Mouse (Mus musculus): Measurements from ENCODE around the gene Dhodh.

Gene Dhodh

GRCm38 (mm10) chr8:109585652-109586051, 22.8 kb downstream of the Dhodh start:
- peak; percentile 76 for DNase-seq (ENCODE audit: low read depth)

- no peak for DNase-seq (ENCODE audit: low read depth)
These were observed 23.6 kb downstream of the Dhodh start for GRCm38 (mm10) chr8:109584830-109585229.

- no peak for DNase-seq (ENCODE audit: low read depth)
These were observed 24.2 kb downstream of the Dhodh start for GRCm38 (mm10) chr8:109584293-109584692.

DNA sequence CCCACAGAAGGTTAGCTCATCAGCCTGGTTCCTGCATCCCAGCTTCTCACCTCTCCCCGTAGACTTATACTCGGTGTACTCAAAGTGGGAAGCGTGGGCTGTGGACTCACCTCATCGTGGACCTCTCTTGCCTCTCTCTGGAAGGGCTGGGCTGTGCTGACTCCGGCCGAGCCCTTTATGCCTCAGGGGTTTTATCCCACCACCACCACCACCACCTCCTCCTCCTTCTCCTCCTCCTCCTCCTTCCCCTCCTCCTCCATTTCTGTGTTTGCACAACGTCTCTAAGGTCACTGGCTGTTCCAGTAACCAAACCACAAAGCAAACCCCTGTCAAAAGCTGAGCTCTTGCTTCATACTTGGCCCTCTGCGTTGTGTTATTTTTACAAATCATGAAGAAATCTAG, 29.6 kb downstream of the Dhodh start, which contains the start of gene Hp:
TSS of gene Hp (minus strand) at position 273 of the 402 bp plus-strand sequence.
- DNase-seq (ENCODE audit: low read depth), result peak; percentile 90

GRCm38 (mm10) chr8:109576311-109576710, 32.2 kb downstream of the Dhodh start:
- no peak for DNase-seq (ENCODE audit: low read depth)

DNA sequence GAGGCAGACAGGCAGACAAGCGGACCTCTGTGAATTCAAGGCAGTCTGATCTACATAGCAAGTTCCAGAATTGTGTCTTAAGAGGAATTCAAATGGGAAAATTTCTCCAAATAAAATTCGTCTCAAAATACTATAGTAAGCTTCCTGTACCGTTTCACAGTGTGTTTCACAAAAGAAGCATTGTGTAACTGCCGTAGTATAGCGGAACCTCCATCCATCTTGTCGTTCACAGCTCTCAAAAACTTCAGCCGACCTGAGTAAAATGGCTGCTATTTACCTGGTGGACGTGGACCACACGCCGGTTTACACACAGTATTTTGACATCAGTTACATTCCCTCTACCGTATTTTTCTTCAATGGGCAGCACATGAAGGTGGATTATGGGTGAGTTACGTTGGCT, 37.3 kb downstream of the Dhodh start:
- no peak for DNase-seq (ENCODE audit: low read depth)

DNA sequence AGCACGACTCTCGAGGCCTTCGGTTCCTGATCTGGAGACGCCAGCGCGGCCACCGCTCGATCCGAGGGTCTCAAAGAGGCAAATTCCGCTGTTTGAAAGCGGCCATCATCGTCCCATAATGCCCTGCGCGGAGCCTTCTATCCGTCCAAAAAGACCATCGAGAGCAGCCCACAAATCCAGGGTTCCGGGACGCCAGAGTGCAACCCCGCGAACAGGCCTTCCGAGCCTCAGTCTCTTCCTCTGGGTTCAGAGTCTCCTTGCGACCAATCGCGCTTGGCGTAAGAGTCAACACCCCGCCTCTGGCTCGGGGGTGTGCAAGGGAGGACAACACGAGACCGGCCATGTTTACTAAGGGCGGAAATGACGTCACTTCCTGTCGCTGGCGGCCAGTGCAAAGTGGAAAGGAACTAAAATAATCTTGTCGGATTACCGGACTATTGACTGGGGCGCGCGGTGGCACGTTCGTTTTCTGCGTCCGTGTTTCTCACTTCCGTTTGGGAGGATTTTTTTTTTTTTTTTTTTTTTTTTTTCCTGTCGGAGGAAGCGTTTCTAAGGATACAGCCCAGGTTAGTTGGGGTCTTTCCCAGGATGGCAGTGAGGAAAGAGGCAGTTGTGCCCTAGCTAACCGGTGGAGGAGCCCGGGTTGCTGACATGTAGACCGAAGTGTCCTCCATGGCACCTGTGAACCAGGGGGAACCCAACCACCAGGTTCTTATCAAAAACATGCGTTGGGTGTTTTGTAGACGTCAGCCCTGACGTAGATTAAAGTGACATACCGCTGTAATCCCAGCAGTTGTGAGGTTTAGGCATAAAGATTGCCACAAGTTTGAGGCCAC, 42.8 kb downstream of the Dhodh start, which contains the start of the genes Dhx38 and Txnl4b:
TSS of gene Dhx38 (minus strand) at position 364 of the 836 bp plus-strand sequence.
TSS of gene Txnl4b (plus strand) at position 395 of the 836 bp plus-strand sequence.
- DNase-seq (ENCODE audit: low read depth), result peak; percentile 100

DNA sequence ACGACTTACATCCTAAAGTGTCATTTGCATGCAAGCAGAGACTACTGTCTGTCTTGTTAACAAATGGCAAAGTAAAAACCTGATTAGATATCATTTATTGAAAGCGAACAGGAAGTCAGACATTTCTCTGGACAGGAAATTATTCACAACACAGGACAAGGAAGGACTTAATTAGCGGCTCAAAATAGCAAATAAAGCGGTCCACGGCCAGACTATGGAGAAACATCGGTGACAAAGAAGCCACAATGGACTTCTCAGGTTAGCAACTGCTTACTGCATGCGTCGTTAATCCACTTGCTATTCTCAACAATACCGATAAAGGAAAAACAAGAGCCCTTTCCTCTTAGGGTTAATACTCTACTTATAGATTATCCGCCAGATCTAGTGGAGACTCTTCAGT, 43.7 kb downstream of the Dhodh start:
- DNase-seq (ENCODE audit: low read depth), result peak; percentile 39

DNA sequence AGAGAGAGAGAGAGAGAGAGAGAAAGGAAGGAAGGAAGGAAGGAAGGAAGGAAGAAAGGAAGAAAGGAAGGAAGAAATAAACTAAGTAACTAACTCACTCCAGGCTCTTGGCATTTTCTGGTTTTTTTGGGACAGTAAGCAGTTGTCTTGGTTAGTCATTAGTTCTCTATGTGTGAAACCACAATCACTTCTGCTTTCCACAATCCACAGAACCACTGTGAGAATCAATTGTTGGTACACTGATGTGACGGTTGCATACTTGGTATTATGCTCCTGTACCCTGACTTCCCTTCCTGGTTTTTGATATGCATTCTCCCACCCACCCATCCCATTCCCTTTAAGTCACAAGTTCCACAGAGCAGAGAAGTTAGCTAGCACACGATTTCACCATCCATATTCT, 44.6 kb downstream of the Dhodh start:
- peak; percentile 66 for DNase-seq (ENCODE audit: low read depth)

- peak; percentile 18 for DNase-seq (ENCODE audit: low read depth)
These were observed 56.8 kb downstream of the Dhodh start for GRCm38 (mm10) chr8:109551663-109552062.

- peak; percentile 63 for DNase-seq (ENCODE audit: low read depth)
These were observed 64.4 kb downstream of the Dhodh start for GRCm38 (mm10) chr8:109544049-109544448.

DNA sequence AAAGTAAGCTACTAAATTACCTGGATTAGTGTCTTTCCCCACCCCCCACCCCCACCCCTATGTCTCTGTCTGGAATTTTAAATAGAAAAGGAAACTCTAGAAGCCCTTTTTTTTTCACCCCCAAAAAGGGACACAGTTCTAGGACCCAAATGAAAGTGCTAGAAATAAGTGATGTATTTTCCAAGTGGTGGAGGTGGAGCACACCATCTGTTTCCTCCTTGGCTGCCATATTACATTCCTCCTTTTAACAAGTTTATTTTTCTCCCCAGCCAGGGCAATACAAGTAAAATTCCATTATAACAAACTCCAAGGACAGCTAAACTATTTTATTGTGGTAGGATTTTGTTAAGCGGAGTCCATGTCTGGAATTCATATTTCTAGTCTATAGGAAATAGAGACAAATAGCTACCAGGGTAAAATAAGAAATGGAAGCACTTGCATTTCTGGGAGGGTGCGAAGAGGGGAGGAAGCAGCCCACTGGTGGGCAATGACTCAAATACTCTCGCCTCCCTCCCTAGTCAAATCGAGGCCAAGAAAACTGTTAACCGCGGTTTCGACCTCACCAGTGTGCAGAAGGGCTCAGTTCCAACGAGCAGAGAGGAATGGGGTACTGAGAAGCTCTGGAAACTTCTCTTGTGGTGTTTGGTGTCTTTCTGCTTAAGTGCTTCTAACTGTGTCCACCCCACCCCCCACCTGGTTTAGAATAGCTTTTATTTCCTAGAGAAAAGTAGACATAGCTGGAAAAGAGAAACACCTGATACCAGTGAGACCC, 65.5 kb downstream of the Dhodh start:
- no peak for DNase-seq (ENCODE audit: low read depth)

GRCm38 (mm10) chr8:109542165-109542564, 66.3 kb downstream of the Dhodh start:
- DNase-seq (ENCODE audit: low read depth), result no peak

Data from 416B (cell line).